Mouse (Mus musculus) layer of hippocampus, postnatal 14 days (tissue): ENCODE data around the gene Nckap5l. TPM values are rescaled to one million over a fixed set of nuclear protein-coding genes. Genes with fewer than 3 reads are reported as not detected.
"Not testable (repeated sequence)": the region's sequence is repeated elsewhere in the genome, so short reads cannot be mapped to it uniquely, and the experiment has no call there.

Experiments used
- DNase-seq, 2 experiments: peaks; one replicate each; pipeline ENCODE4 v3.0.0; 2021 to 2022; ENCODE audit warnings: low spot score in 2 of 2, mixed read lengths in 1 of 2
- total RNA-seq, 2 experiments: library from RNA; stranded (reverse); gene quantifications; 2 replicates each; pipeline ENCODE4 v1.2.3; 2021

The Nckap5l gene
- total RNA-seq, 2 experiments from 2014 or later, result 29.1 to 34.9 TPM

DNA sequence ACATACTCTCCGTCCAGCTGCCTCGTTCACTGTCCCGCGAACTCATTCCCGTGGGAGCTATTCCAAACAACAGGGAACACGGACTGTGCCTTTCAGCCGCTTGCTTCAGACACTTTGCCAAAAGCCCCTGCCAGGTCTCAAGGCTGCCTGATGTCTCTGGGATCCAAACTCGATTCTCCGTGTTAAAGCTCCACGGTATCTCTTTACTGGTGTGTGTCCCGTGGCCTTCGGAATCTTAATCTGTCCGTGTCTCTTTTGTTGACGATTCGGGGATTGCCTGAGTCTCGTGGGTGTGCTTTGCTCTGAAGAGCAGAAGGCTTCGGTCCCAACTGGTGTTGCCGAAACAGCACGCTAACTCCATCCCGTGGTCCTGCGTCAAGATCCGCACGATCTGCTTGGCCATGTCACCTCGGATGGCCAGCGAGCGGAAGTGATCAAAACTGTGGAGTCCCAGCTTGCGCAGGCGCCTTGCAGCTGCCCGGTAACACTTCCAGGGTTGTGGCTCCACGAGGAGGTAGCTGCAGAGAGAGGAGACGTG is 12.7 kb upstream of the Nckap5l start:
- DNase-seq, result no peak

DNA sequence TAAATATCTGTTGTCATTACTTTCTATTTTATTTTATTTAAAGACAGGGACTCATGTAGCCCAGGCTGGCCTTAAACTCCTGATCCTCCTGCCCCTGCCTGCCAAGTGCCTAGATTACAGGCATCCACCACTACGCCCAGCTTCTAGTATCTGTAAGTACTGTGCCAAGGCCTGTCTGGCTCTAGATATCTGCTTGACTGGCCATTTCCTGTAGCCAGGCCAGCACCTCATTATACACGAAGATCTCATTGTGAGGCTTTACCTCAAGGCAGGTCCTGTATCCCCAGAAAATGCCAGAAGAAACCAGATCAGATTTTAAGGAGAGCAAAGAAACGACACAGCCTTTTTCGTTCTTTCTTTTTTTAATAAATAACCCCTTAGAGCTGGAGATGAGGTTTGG is 12.2 kb upstream of the Nckap5l start:
- DNase-seq, result no peak

DNA sequence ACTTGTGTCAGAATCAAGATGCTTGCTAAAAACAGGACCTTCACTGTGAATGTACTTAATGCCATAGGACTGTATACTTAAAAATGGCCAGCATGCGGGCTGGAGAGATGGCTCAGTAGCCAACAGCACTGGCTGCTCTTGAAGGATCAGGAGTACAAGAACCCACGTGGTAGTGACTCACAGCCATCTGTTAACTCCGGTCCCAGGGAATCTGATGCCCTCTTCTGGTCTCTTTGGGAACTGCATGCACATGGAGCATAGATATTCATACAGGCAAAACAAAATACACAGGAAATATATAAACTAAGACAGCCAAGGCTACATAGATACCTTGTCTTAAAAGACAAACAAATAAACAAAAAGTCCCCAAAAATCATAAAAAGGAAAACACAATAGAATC is 11.5 kb upstream of the Nckap5l start:
- DNase-seq, result peak; percentile 71 to 87

DNA sequence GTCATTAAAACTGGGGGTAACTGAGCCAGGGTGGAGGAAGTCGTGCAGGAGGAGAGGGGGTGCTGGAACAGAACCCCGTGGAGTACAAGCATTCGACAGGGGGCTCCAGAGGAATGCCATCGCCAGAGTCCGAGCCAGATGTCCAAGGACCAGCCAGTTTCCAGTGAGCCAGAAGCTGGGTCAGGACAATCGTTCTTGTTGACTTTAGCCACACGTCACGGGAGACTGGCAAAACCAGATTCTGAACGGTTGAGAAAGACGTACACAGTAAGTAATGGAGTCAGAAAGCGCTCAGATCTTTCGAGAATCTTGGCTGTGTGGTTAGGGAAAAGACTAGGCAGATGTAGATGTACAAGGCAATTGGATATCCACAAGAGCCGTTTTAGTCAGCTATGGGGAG is 5.6 kb upstream of the Nckap5l start:
- no peak for DNase-seq

DNA sequence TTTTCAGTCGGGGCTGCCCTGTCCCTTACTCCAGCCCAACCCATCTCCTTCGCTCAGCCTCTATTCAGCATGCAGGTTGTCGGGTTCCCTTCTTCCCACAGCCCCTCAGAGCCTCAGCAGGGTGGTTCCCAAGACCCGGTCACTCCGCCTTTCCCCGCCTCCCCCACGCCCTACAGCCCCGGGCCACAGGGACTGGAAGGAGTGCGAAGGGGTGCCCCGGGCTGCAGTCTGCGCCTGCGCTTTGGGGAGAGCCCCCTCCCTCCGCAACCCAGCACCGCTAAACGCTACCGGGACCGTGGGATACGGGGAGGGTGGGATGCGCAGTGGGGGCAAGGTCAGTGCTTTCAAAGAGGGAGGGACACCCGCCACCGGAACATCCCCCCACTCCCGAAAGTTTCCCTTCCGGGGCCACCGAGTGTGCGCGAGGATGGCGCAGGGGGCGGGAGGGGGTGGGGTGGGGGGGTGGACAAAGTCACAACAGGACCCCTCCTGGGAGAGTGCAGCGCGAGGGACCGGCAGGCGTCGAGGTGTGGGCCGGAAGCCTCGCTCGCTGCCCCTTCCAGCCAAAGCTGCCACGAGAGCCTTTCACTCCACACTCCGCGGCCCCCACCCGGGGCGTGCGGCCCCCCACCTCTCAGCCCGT is 464 bp downstream of the Nckap5l start:
- peak; percentile 55 to 64 for DNase-seq

DNA sequence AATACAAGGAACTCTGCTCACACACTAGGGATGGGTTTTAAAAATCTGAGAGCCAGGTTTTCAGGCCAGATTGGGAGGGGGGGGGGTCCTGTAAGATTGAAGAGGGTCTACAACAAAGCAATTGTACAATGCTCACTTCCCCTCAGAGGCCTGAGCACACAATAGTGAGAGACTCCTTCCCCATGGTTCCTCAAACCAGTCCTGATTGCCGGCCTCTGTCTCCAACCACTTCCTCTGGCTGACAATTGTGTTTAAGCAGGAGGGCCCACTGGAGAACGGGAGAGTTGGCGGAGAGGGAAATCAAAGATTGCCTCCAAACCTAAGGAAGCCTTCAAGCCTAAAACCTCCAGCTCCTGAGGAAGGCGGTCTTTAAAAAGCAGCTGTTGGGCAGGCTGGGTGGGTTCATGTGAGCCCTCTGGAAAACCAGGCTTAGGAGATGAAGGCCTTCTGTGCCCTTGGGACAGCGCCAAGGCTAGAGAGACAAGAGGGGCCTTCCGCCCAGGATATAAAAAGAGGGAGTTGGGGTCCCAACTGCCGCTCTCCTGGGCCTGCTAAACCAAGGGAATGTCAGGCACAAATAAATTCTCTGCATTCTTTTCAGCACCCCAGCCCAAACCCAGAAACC is 1.1 kb downstream of the Nckap5l start:
- DNase-seq, result no peak

DNA sequence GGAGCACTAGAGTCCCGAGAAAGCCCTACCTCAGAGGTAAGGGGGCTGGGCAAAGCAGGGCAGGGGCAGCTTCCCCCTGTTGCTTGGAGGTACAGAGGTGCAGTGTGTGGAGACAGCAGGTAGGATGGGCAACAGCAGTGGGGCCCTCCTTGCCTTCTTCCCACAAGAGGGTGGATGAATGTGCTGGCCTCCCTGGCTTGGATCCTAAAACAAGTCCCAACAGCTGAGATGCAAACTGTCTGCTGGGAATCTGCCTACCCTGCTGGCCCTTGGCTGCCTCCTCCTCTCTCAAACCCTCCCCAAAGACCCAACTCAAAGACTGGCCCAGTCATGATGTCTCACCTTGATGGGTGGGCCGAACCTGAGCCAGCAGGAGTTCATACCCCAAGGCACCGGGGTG is 2.1 kb downstream of the Nckap5l start:
- DNase-seq, result no peak

DNA sequence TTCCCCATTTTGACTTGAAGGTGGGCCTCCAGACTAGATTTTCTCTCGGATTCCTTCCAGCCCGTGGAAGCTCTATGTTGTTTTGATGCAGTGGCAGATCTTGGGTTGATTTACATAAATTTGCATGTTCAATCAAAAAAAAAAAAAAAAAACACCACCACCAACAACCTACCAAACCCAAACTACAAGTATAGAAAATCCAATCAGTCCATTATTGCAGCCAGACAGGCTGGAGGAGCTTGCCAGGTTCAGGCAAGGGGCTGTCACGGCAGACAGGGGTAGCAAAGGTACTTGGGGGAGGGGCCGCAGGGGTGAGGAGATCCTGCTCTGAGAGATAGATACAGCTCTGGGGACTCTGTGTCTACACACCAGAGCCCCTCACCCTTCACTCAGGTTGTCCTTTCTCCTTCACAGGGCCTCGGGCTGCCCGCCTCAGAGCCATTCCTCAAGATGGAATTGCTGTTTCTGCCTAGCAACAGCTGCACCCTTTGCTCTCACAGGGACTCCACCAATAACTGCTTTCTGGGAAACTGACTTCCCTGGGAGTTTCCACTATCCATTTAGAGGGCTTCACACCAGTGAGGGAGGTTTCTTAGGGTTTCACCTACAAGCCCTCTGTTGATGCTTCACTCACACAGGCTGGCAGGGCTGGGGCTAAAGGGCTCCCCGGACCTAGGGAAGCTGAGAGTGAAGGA is 2.8 kb downstream of the Nckap5l start:
- no peak for DNase-seq

DNA sequence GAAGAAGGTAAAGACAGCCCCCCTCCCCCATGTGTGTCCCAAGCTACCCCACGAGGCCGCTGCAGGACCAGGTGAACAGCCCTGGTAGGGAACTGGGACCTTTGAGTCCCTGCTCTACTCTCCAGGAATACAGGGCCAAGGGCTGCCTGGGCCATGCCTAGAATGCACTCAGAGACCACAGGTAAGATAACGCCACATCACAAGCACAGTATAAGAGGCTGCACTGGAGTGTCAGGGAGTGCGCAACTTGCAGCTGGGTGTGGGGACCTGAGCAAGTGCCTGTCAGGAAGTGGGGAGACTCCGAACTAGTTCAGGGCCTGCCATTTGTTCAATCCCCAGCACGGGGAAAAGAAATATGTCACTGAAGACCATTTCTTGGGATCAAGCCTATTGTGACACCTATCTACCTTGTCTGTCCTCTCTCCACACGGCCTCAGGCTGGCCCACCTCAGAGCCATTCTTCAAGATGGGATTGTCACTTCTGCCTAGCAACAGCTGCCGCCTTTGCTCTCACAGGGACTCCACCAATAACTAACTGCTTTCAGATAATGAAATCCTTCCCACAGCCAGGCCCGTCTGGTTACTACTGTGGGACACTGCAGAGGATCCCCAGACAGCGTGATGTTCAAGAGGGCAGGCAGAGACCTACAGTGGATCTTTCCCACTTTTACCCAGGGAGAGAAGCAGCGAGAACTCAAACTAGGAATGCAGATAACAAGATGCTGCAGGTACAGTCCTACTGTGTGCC is 4.2 kb downstream of the Nckap5l start:
- no peak for DNase-seq

DNA sequence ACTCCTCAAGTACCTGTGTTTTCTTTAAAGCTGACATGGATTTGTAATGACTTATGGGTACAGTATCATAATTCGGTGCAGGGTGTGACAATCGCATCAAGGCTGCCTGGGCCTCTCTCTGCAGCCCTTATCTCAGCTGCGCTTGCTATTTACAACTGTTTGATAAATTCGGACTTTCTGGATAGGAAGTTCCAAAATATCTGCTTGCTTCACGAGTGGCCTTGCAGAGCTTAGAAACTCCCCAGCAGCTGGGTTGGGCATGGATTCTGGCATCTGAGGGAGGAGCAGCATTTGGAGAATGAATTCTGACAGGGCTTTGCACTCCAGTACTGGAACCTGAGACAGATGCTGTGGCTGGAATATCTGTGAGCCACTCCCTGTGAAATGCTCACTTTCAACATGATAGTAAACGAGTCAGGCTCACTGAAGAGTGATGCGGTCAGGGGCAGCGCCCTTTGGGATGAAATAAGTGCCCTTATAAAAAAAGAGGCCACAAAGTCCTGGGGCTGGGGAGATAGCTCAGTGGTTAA is 7.7 kb downstream of the Nckap5l start:
- DNase-seq, result no peak

DNA sequence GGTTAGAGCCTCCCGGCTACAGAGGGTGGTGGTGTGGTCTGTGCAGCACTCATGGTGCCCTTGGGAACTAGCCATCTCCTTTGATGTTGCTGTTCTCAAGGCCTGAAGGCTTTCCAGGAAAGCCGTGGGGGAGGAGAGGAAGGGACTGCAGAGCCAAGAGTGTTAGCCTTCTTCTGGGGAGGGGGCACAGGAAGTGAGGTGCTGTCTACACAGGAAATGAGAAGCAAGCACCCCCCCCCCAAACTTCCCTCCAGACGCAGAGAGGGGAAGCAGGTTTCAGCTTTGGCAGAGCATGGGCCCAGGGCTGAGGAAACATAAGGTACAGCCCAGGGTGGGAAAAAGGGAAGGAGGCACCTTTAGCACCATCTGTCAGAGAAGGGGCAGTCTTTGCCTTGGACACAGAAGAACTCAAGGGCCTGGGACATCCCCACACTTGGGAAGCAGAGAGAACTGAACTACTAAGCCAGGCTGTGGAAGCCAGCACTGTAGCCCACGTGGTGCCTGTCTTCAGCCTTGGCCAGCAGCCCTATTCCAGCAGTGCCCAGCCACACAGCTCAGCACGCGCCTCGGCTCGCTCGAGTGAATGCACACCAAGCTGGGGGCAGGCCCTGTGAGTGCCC is 8.3 kb downstream of the Nckap5l start:
- peak; percentile 49 to 58 for DNase-seq

DNA sequence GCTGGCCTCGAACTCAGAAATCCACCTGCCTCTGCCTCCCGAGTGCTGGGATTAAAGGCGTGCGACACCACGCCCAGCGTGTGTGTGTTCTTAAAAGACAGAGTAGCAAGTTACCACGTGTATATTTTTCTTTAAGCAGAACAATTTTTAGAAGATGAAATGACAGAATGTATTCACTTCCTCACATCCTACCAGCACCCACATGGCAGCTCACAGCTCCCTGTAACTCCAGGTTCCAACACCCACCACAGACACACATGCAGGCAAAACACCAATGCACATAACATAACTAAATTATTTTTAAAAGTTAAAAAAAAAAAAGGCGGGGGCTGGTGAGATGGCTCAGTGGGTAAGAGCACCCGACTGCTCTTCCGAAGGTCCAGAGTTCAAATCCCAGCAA is 11.4 kb downstream of the Nckap5l start:
- DNase-seq, result not testable (repeated sequence)

DNA sequence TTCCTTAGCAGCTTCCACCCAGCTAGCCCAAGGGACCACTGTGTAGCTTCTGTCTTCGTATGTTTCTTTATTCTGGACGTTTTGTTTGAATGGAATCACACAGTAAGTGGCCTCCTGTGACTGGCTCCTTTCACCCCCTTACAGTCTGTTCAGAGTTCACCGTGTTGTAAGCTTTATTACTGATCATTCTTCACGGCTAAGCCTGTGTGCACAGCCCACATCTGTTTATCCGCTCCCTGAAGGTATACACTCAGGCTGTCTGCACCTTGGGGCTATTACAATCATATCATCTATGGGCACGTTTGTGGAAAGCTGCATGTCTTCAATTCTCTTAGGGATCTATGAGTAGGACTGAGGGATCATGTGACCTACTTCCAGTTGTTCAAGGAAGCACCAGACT is 12.0 kb downstream of the Nckap5l start:
- DNase-seq, result no peak

DNA sequence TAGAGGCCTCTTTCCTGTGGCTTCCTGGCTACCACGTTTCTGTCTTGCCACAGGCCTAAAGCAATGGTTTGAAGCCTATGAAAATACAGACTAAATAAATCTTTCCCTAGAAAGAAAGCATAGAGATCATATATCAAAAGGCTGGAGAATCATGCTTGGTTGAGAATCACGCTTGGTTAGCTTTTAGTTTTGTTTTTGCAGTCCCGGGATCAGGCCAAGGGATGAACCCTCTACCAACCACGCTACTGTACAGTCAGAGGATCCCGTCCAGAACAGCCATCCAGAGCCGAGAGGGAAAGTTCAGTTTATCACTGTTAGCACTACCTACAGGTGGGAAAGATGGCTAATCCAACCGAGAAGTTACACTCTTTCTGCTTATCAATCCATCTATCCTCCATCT is 15.2 kb downstream of the Nckap5l start:
- no peak for DNase-seq

DNA sequence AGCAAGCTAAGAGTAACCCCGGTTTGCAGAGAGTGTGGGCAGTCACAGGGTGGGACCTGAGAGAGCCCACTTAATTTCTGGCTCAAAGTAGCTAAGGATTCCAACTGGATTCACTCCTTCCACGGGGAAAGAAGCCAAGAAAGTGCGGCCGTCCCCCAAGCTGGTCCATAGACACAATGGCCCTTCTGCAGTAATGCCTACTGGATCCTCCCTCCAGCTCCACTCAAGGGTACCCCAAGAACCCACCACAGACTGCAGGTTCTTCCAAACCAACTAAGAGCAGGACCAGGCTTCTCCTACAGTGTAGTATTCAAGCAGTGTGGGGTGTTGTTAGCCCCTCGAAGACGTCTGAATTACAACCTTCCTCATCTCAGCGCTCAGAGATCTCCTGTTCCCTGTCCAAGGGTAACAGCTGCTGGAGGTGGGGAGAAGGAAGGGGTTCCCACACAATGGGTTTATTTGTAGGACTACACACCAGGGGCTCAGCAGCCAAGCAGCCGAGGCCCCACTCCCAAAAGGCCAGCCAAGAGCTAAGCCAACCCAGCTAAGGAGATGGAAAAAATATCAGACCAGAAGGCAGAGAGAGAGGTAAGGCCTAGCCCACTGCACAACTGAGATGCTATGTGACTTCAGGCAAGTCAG is 16.6 kb downstream of the Nckap5l start:
- no peak for DNase-seq

DNA sequence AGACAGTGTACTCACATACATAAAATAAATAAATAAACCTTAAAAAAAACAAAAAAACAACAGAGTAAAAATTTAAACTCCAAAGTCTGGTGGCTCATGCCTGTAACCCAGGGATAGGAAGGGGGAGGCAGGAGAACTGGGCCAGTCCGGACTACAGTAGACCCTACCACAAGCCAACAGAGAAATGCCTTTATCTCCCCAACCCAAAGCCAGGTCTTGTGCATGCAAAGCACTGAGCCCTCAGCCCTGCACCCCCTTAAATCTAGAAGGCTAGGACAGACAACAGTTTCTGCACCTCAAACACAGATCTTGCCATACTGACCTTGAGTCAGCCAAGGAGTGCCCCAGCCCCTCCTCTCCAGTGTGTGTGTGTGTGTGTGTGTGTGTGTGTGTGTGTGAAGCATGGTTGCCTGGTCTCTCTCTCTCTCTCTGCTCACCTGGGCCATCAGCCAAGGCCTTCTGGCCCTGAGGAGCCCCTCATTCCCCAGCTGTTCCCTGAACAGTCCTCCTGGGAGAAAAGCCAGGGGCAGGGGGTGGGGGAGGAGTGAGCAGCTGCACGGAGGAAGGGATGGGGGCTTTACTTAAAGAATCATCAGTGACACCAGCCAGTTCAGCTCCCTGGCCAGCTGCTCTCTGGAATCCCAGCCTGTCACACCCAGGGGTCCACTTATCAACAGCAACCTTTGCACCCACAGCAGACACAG is 17.3 kb downstream of the Nckap5l start:
- peak; percentile 25 to 43 for DNase-seq

DNA sequence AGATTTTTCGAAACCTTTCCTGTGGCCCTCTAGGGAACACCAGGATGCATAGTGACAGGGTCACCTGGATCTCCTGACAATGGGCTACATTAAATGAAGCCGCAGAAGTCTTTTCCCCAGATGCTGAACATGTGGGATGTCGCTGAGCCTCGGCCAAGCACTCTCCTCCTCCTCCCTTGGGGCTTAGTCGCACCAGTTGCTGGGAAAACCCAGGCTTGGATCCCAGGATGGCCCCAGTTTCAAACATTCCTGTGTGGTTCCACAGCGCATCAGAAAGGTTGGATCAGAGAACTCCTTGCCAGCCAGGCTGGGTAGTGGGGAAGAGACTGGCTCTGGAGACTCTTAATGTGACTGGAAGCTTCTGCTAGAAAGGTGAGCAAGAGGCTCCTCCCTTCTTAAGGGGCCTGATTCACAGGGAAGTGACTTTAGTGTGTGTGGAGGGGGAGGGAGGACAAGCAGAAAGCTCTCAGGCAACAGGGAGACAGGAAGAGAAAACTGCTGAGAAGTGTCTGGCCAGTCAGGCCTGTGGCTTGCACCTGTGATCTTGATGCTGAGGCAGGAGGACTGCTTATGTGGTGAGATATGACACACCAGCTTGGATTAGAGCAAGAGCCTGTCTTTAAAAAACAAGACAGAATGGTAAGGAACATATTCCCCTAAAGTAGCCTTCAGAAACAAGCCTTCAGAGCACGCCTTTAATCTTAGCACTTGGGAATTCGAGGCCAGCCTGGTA is 18.4 kb downstream of the Nckap5l start:
- DNase-seq, result no peak

DNA sequence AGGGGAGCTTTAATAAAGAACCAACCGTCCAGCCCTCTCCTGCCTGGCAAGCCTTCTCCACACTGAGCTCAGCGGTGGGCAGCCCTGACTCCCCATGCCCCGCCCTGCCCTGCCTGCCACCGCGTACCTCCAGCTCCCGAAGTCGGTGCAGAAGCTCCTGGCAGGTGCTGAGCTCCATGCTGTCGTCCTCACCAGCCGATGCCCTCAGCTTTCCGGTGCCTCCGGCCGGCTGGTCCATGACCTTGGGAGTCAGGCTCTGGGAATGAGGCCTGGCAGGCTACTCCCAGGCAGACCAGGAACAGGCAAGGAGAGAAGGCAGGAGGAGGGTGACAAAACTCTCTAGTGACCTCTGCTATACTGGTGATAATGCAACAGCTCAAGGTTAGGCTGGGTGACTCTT is 23.6 kb downstream of the Nckap5l start:
- no peak for DNase-seq

DNA sequence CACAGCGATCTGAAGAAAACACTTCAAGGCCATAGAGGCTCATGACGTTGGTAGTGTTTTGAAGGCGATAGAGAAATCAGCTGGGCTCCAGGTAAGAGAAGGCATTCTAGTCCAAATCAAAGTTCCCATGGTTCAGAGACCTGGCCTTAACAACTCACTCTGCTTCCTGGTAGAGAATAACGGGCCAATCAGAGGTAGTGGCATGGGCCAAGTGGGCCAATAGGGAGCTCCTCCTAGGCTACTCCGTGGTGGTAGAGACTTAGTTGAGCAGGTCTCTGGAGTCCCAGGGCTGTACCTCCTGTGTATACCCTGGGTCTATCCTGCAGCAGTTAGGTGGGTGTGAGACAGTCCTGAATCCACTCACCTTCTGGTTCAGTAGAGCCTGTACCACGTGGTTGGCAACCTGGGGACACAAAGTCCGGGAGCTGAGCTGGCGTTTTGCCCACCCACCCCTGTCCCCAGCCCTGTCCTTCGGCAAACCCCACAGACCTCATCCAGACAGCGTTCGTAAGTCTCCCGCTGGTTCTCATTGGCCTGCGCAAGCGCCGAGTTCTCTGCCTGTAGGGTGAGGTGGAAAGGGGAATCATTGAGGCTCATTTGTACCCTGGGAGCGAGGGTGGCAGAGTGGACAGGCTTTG is 24.3 kb downstream of the Nckap5l start:
- no peak for DNase-seq
